Comparison of ENCODE assay signal across 8 mouse cellular contexts in the genomic region with DNA sequence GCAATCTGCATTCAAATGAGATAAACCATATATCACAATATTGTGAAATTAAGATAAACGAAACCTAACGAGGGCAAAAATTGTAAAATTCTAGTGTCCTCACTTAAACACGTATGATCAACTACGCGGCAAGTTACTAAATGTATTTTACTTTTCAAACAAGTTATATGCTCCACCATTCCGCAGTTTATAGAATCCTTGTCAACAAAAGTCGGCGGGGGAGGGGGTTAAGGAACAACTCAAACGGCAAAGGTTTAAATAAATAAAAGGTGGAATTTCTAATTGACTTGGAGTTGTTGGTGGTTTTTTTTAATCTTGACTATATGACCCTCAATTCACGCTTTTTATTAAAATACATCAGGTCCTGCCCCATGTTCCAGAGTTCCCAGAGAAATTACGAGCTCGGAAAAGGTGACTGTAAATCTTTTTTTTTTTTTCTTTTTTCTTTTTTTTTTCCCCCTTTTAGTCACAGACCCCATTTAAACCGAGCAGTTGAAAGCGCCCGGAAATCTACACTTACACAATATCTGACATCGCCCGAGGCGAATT. TPM values are rescaled to one million over a fixed set of nuclear protein-coding genes. Genes with fewer than 3 reads are reported as not detected.
DNase-seq lines count a peak whose midpoint lies in the region; ATAC-seq and TF ChIP-seq lines count a peak whose summit lies in the region.

No protein-coding gene starts in this region.

- WGBS in intestine, postnatal 0 days: 2% methylated on average over 18 of the region's 18 CpGs
- WGBS in stomach, embryonic 14.5 days: 2% methylated on average over 18 of the region's 18 CpGs

- H3K4me3 ChIP-seq in erythroblast, embryonic 14.5 days (replicated peaks): peak overlapping the region; percentile 99
- peak overlapping the region; percentile 98 for H3K4me3 ChIP-seq in intestine, postnatal 0 days (ENCODE audit: low read depth, low read length)
- H3K4me3 ChIP-seq in stomach, embryonic 14.5 days (ENCODE audit: low read depth, low read length): peak overlapping the region; percentile 96

- ATAC-seq in erythroblast, adult 5-6 weeks (replicated peaks; ENCODE audit: low FRiP score, poor library complexity, severe bottlenecking): no peak
- ATAC-seq in intestine, postnatal 0 days: no peak
- ATAC-seq in stomach, embryonic 14.5 days (ENCODE audit: insufficient number of reproducible peaks, insufficient read depth, low FRiP score, low read depth): no peak; the same call in 1 of the 2 replicates

- H3K4me2 ChIP-seq in intestine, postnatal 0 days (replicated peaks; ENCODE audit: low read depth): peak overlapping the region; percentile 83
- H3K4me2 ChIP-seq in stomach, embryonic 14.5 days (replicated peaks; ENCODE audit: low read depth, low read length): peak overlapping the region; percentile 49

- H3K27me3 ChIP-seq in erythroblast, embryonic 14.5 days (ENCODE audit: control insufficient read depth): no peaks in the 10 kb centered on the region
- H3K27me3 ChIP-seq in intestine, postnatal 0 days (replicated peaks; ENCODE audit: control insufficient read depth, insufficient read depth, low read length): no peaks in the 10 kb centered on the region
- no peaks in the 10 kb centered on the region for H3K27me3 ChIP-seq in stomach, embryonic 14.5 days (ENCODE audit: control insufficient read depth, insufficient read depth, low read length)

- H3K4me1 ChIP-seq in erythroblast, embryonic 14.5 days (ENCODE audit: control insufficient read depth): peaks cover 56% of the 10 kb centered on the region
- peaks cover 8% of the 10 kb centered on the region; the same call in 1 of the 2 replicates for H3K4me1 ChIP-seq in intestine, postnatal 0 days (replicated peaks; ENCODE audit: control insufficient read depth, insufficient read depth, low read length)
- peaks cover 15% of the 10 kb centered on the region for H3K4me1 ChIP-seq in stomach, embryonic 14.5 days (ENCODE audit: control insufficient read depth, insufficient read depth, low read length)

- peak overlapping the region; percentile 99 for H3K9ac ChIP-seq in intestine, postnatal 0 days (ENCODE audit: low read depth, low read length)
- peak overlapping the region; percentile 92 for H3K9ac ChIP-seq in stomach, embryonic 14.5 days (replicated peaks; ENCODE audit: low read depth, low read length)

- peak overlapping the region; percentile 100 for H3K27ac ChIP-seq in intestine, postnatal 0 days (ENCODE audit: low read depth, low read length)
- H3K27ac ChIP-seq in stomach, embryonic 14.5 days (ENCODE audit: low read length): peak overlapping the region; percentile 98; the same call in 1 of the 2 replicates

- TF ChIP-seq CTCF in intestine, postnatal 0 days (IDR thresholded peaks at IDR 0.05; ENCODE audit: low read depth): no peak

- H3K36me3 ChIP-seq in erythroblast, embryonic 14.5 days (ENCODE audit: control insufficient read depth): peaks cover 16% of the 10 kb centered on the region
- H3K36me3 ChIP-seq in intestine, postnatal 0 days (ENCODE audit: control insufficient read depth, insufficient read depth): no peaks in the 10 kb centered on the region
- no peaks in the 10 kb centered on the region for H3K36me3 ChIP-seq in stomach, embryonic 14.5 days (ENCODE audit: control insufficient read depth, insufficient read depth, low read length)

- DNase-seq in thymus, postnatal 0 days (ENCODE audit: low spot score): peak; percentile 5
- DNase-seq in thymus, adult 18-20 months: no peak
- no peak for DNase-seq in layer of hippocampus, adult 9-10 months (ENCODE audit: low spot score)
- no peak for DNase-seq in adrenal gland, adult 2 months

- H3K9me3 ChIP-seq in erythroblast, embryonic 14.5 days (ENCODE audit: control insufficient read depth, low read length): no peaks in the 10 kb centered on the region
- no peaks in the 10 kb centered on the region for H3K9me3 ChIP-seq in intestine, postnatal 0 days (ENCODE audit: control insufficient read depth)
- H3K9me3 ChIP-seq in stomach, embryonic 14.5 days (ENCODE audit: control insufficient read depth, low read depth, low read length): no peaks in the 10 kb centered on the region

RNA-seq across cellular contexts. Expression of gene Ptbp3, which starts 1.1 kb away (rescaled TPM):
- 4.6 and 4.9 TPM in 2 replicates for polyA plus RNA-seq in erythroblast, embryonic 14.5 days (2012)
- 230 and 233 TPM in 2 replicates for total RNA-seq in erythroblast, adult 5-6 weeks (2015; ENCODE audit: low replicate concordance)
- total RNA-seq in erythroblast, adult 5-6 weeks (2017; ENCODE audit: low replicate concordance): 229 and 276 TPM in 2 replicates
- polyA plus RNA-seq in thymus, postnatal 0 days (2015; fragmentation: Nextera tagmentation; extraction: Ambion mirVana): 61.3 and 64.5 TPM in 2 replicates
- 65.1 and 67.9 TPM in 2 replicates for polyA plus RNA-seq in intestine, postnatal 0 days (2015; fragmentation: Nextera tagmentation; extraction: Ambion mirVana)
- polyA plus RNA-seq in stomach, embryonic 14.5 days (2014; fragmentation: Nextera tagmentation; extraction: Ambion mirVana): 71.1 and 76.0 TPM in 2 replicates
- total RNA-seq in adrenal gland, adult 2 months (2021): 100 to 1,000 TPM in 1 of 2 experiments, 10 to 100 TPM in 1; 84.2 to 111 TPM
- polyA plus RNA-seq in adrenal gland, adult 2 months (2012; rRNA removed): 22.5 and 40.9 TPM in 2 replicates

RNA-seq across cellular contexts. Expression of gene Hsdl2, which starts 33.3 kb away (rescaled TPM):
- 0.35 and 0.37 TPM in 2 replicates for polyA plus RNA-seq in erythroblast, embryonic 14.5 days (2012)
- 14.6 and 15.7 TPM in 2 replicates for total RNA-seq in erythroblast, adult 5-6 weeks (2015; ENCODE audit: low replicate concordance)
- 8.9 and 13.2 TPM in 2 replicates for total RNA-seq in erythroblast, adult 5-6 weeks (2017; ENCODE audit: low replicate concordance)
- 58.4 and 60.0 TPM in 2 replicates for polyA plus RNA-seq in thymus, postnatal 0 days (2015; fragmentation: Nextera tagmentation; extraction: Ambion mirVana)
- polyA plus RNA-seq in intestine, postnatal 0 days (2015; fragmentation: Nextera tagmentation; extraction: Ambion mirVana): 22.3 and 23.1 TPM in 2 replicates
- polyA plus RNA-seq in stomach, embryonic 14.5 days (2014; fragmentation: Nextera tagmentation; extraction: Ambion mirVana): 25.0 and 27.8 TPM in 2 replicates
- total RNA-seq in adrenal gland, adult 2 months (2021): 100 to 1,000 TPM in 1 of 2 experiments, 10 to 100 TPM in 1; 73.7 to 106 TPM
- polyA plus RNA-seq in adrenal gland, adult 2 months (2012; rRNA removed): 8.7 and 8.9 TPM in 2 replicates
